Mouse (Mus musculus) CH12.LX (cell line): ENCODE measurements around the gene Smim24. TPM values are rescaled to one million over a fixed set of nuclear protein-coding genes. Genes with fewer than 3 reads are reported as not detected.
A peak's percentile ranks its signal among the peaks of the same experiment; 100 is the strongest.

Source experiments
- DNase-seq: peaks from one replicate; pipeline ENCODE4 v3.0.0-alpha.2; 2013; ENCODE audit errors: extremely low read depth
- H3K27ac ChIP-seq: 2 replicates; pipeline ENCODE4 v1.5.1; 2012; ENCODE audit warnings: low read depth, mild to moderate bottlenecking, control low read depth, moderate library complexity; ENCODE audit not compliant: insufficient read depth
- H3K27me3 ChIP-seq: replicated peaks from 2 replicates; pipeline ENCODE3; 2012; ENCODE audit warnings: inconsistent platforms
- H3K36me3 ChIP-seq, 2 experiments: replicated peaks in 1 of 2; 2 replicates each; pipeline versions ENCODE3 to v1.6.1; 2012; ENCODE audit warnings: inconsistent platforms in 1 of 2, low read length in 1 of 2, mild to moderate bottlenecking in 1 of 2, mixed read lengths in 1 of 2, moderate library complexity in 1 of 2; ENCODE audit not compliant: control insufficient read depth in 1 of 2, insufficient read depth in 1 of 2
- H3K4me1 ChIP-seq, 2 experiments: 2 replicates each; pipeline ENCODE4 v1.6.1; 2012; ENCODE audit warnings: inconsistent platforms in 1 of 2, moderate library complexity in 1 of 2; ENCODE audit not compliant: insufficient read depth in 2 of 2, control insufficient read depth in 1 of 2
- H3K4me2 ChIP-seq: 2 replicates; pipeline ENCODE4 v1.6.1; 2012; ENCODE audit warnings: low read depth, mild to moderate bottlenecking, control low read depth; ENCODE audit not compliant: poor library complexity, insufficient read depth, severe bottlenecking
- H3K4me3 ChIP-seq, 3 experiments: fragments of 150-350 bp in 1 of 3; sonication (generic) in 1 of 3; replicated peaks in 1 of 3; 2 replicates each; pipeline versions ENCODE3 to v1.5.1; 2011 to 2012; ENCODE audit warnings: low read depth in 2 of 3, low read length in 2 of 3, mild to moderate bottlenecking in 2 of 3, moderate library complexity in 2 of 3, control low read depth in 1 of 3, improper control_type of control experiment in 1 of 3, inconsistent platforms in 1 of 3, mixed read lengths in 1 of 3; ENCODE audit not compliant: poor library complexity in 1 of 3
- H3K79me2 ChIP-seq: replicated peaks from 2 replicates; pipeline ENCODE4 v1.6.1; 2012; ENCODE audit warnings: mild to moderate bottlenecking, moderate library complexity; ENCODE audit not compliant: control insufficient read depth, poor library complexity, insufficient read depth, severe bottlenecking; ENCODE audit errors: extremely low read depth
- H3K9ac ChIP-seq: 2 replicates; pipeline ENCODE4 v1.6.1; 2012; ENCODE audit warnings: low read depth, mild to moderate bottlenecking, control low read depth, moderate library complexity; ENCODE audit not compliant: insufficient read depth
- H3K9me3 ChIP-seq: replicated peaks from 2 replicates; pipeline ENCODE3; 2012; ENCODE audit warnings: low read length, inconsistent platforms, mixed read lengths
- BHLHE40 ChIP-seq: IDR thresholded peaks from 2 replicates; pipeline ENCODE4 v1.6.1; 2011; ENCODE audit warnings: mild to moderate bottlenecking, low read depth, low read length, improper control_type of control experiment
- CHD1 ChIP-seq: IDR thresholded peaks from 2 replicates; pipeline ENCODE4 v1.6.1; 2012; ENCODE audit warnings: low read depth, low read length, improper control_type of control experiment, inconsistent platforms
- CHD2 ChIP-seq: IDR thresholded peaks from 2 replicates; pipeline ENCODE4 v1.6.1; 2011; ENCODE audit warnings: low read length, improper control_type of control experiment
- CTCF ChIP-seq, 2 experiments: IDR thresholded peaks in 1 of 2; conservative IDR thresholded peaks in 1 of 2; 2 replicates each; pipeline ENCODE4 v1.5.1; 2011 to 2012; ENCODE audit warnings: low read depth in 2 of 2, low read length in 2 of 2, improper control_type of control experiment in 1 of 2, inconsistent platforms in 1 of 2, mild to moderate bottlenecking in 1 of 2, moderate library complexity in 1 of 2
- E2F4 ChIP-seq: IDR thresholded peaks from 2 replicates; pipeline ENCODE4 v1.6.1; 2011; ENCODE audit warnings: low read depth, low read length, improper control_type of control experiment; ENCODE audit not compliant: insufficient replicate concordance
- ELF1 ChIP-seq: IDR thresholded peaks from 2 replicates; pipeline ENCODE4 v1.6.1; 2014; ENCODE audit warnings: low read depth, mild to moderate bottlenecking, inconsistent platforms, low read length, improper control_type of control experiment
- EP300 ChIP-seq: IDR thresholded peaks from 2 replicates; pipeline ENCODE4 v1.6.1; 2011; ENCODE audit warnings: low read length, improper control_type of control experiment
- GABPA ChIP-seq: IDR thresholded peaks from 2 replicates; pipeline ENCODE4 v1.6.1; 2012; ENCODE audit warnings: low read depth, low read length, improper control_type of control experiment, inconsistent platforms; ENCODE audit not compliant: insufficient replicate concordance
- HCFC1 ChIP-seq: IDR thresholded peaks from 2 replicates; pipeline ENCODE4 v1.6.1; 2012; ENCODE audit warnings: low read depth, mild to moderate bottlenecking, inconsistent platforms, low read length, improper control_type of control experiment
- IRF4 ChIP-seq: IDR thresholded peaks from 2 replicates; pipeline ENCODE4 v1.6.1; 2014; ENCODE audit warnings: low read depth, mild to moderate bottlenecking, inconsistent platforms, low read length, improper control_type of control experiment
- JUN ChIP-seq: IDR thresholded peaks from 2 replicates; pipeline ENCODE4 v1.6.1; 2011; ENCODE audit warnings: low read depth, mild to moderate bottlenecking, low read length, improper control_type of control experiment, moderate library complexity; ENCODE audit not compliant: insufficient read depth
- JUND ChIP-seq: conservative IDR thresholded peaks from 2 replicates; pipeline ENCODE4 v1.6.1; 2011; ENCODE audit warnings: low read depth, low read length, improper control_type of control experiment
- MAFK ChIP-seq: IDR thresholded peaks from 2 replicates; pipeline ENCODE4 v1.6.1; 2011; ENCODE audit warnings: low read length, improper control_type of control experiment; ENCODE audit not compliant: insufficient replicate concordance
- MAX ChIP-seq: IDR thresholded peaks from 2 replicates; pipeline ENCODE4 v1.6.1; 2011; ENCODE audit warnings: low read length, improper control_type of control experiment
- MAZ ChIP-seq: IDR thresholded peaks from 2 replicates; pipeline ENCODE4 v1.6.1; 2012; ENCODE audit warnings: low read depth, mild to moderate bottlenecking, inconsistent platforms, low read length, improper control_type of control experiment, moderate library complexity
- MEF2A ChIP-seq: IDR thresholded peaks from 2 replicates; pipeline ENCODE4 v1.6.1; 2014; ENCODE audit warnings: low read depth, mild to moderate bottlenecking, inconsistent platforms, low read length, improper control_type of control experiment, borderline replicate concordance
- MXI1 ChIP-seq: IDR thresholded peaks from 2 replicates; pipeline ENCODE4 v1.6.1; 2011; ENCODE audit warnings: mild to moderate bottlenecking, low read depth, low read length, improper control_type of control experiment
- NELFE ChIP-seq: IDR thresholded peaks from 2 replicates; pipeline ENCODE4 v1.6.1; 2011; ENCODE audit warnings: low read depth, low read length, improper control_type of control experiment
- NRF1 ChIP-seq: IDR thresholded peaks from 2 replicates; pipeline ENCODE4 v1.6.1; 2014; ENCODE audit warnings: low read depth, mild to moderate bottlenecking, inconsistent platforms, low read length, improper control_type of control experiment, moderate library complexity
- PAX5 ChIP-seq: IDR thresholded peaks from 2 replicates; pipeline ENCODE4 v1.6.1; 2012; ENCODE audit warnings: low read length, inconsistent platforms, mixed read lengths
- POLR2A ChIP-seq: IDR thresholded peaks from 2 replicates; pipeline ENCODE4 v1.6.1; 2011; ENCODE audit warnings: low read depth, mild to moderate bottlenecking, improper control_type of control experiment, low read length
- RCOR1 ChIP-seq: conservative IDR thresholded peaks from 2 replicates; pipeline ENCODE4 v1.6.1; 2012; ENCODE audit warnings: low read depth, mild to moderate bottlenecking, inconsistent platforms, low read length, improper control_type of control experiment
- UBTF ChIP-seq: IDR thresholded peaks from 2 replicates; pipeline ENCODE4 v1.6.1; 2012; ENCODE audit warnings: low read depth, mild to moderate bottlenecking, inconsistent platforms, low read length, improper control_type of control experiment, moderate library complexity
- USF2 ChIP-seq: conservative IDR thresholded peaks from 2 replicates; pipeline ENCODE4 v1.6.1; 2011; ENCODE audit warnings: low read depth, low read length, improper control_type of control experiment
- ZMIZ1 ChIP-seq: IDR thresholded peaks from 2 replicates; pipeline ENCODE4 v1.6.1; 2012; ENCODE audit warnings: low read depth, mild to moderate bottlenecking, inconsistent platforms, low read length, improper control_type of control experiment
- ZNF384 ChIP-seq: IDR thresholded peaks from 2 replicates; pipeline ENCODE4 v1.6.1; 2012; ENCODE audit warnings: low read depth, low read length, improper control_type of control experiment, inconsistent platforms
- dilution Hi-C: fragments of 300-500 bp; cut with MboI; formaldehyde crosslinking; loops from 2 replicates; pipeline ENCODE4 v1.14.3; 2020; ENCODE audit warnings: low sequenced_read_pairs; ENCODE audit not compliant: extremely low pct_unique_long_range_greater_than_20kb, extremely low pct_ligation_motif_present
- in situ Hi-C: fragments of 300-500 bp; cut with MboI; formaldehyde crosslinking; loops from 3 replicates; pipeline ENCODE4 v1.14.3; 2019; ENCODE audit warnings: low sequenced_read_pairs, low pct_ligation_motif_present, low pct_unique_long_range_greater_than_20kb, mixed read lengths
- polyA plus RNA-seq: library from polyadenylated mRNA; unstranded; fragments of >175 nt; gene quantifications from 2 replicates; pipeline ENCODE4 v1.2.1, GENCODE M21; 2012; ENCODE audit warnings: low read depth; ENCODE audit not compliant: insufficient read length
- total RNA-seq, 2 experiments: library from RNA; depleted of rRNA; stranded (reverse); fragments of 300-350 nt in 1 of 2; fragments of >200 nt in 1 of 2; gene quantifications; 2 replicates each; pipeline ENCODE4 v1.2.3; 2012 to 2014

Gene Smim24
- total and polyA plus RNA-seq, 3 experiments, result 0.13 to 0.64 TPM; not detected in 1

DNA sequence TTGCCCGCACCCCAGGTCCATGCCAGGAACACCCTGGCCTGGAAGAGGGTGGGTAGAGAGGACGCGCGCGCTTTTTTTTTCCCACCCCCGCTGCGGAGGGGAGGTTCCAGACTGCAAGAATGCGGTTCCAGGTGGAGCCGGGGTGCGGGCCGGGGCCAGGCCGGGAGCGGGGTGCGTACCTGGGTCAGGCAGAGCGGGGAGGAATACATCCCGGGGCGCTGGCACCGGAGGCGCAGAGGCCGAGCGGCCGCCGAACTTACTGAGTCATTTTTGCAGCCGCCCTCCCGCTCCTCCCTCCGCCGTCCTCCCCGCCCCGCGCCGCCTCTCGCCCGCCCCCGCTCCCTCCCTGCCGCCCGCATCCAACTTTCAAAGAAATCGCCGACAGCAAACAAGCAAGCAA lies 34.0 kb downstream of the Smim24 start:
- Histone ChIP-seq H3K36me3 (no peaks in the 10 kb centered on the region), H3K4me1 (peaks cover 28 to 46% of the 10 kb centered on the region in 2 experiments), H3K79me2 (peaks cover 21% of the 10 kb centered on the region), H3K9me3 (no peaks in the 10 kb centered on the region), H3K27me3 (peaks cover 36% of the 10 kb centered on the region), H3K4me3 (peak overlapping the region; percentile 52 to 71 (median 69)), H3K9ac (peak overlapping the region; percentile 83), H3K4me2 (peak overlapping the region; percentile 76), H3K27ac (no peak overlapping the region)
- no peak for DNase-seq
- TF ChIP-seq POLR2A (peak; percentile 49; the same call in 1 of the 2 replicates), PAX5 (no peak), CHD2 (no peak), NELFE (no peak), JUND (no peak), MAZ (no peak; the same call in 1 of the 2 replicates), MEF2A (no peak), E2F4 (no peak), CTCF (conservative IDR thresholded peaks at IDR 0.05 in 1 of 2, IDR thresholded peaks at IDR 0.05 in 1 of 2; ENCODE audit: low read depth in 2 of 2, low read length in 2 of 2) (no peak), IRF4 (peak; percentile 44; the same call in 1 of the 2 replicates), HCFC1 (no peak), CHD1 (no peak), BHLHE40 (no peak), ELF1 (no peak), MXI1 (no peak; the same call in 1 of the 2 replicates), USF2 (no peak)
- dilution Hi-C loops (no loop called here), in situ Hi-C loops (no loop called here)

DNA sequence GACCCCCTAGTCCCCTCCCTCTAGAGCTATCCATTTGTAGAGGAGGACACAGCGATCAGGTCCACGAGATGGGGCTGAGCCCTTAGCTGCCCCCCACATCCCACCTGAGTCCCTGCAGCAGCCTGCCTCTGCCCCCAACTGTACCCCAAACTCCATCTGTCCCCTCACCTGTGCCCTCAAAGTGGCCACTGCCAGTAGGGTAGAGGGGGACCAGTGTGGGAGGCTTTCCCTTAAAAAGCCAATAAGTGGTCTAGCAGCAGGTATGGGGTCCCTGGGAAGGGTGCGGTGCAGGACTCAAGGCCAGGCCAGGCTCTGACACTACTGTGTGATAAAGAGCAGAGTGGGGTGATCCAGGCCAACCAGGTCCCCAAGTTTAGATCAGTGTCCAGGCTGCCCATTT lies 34.5 kb downstream of the Smim24 start:
- Histone ChIP-seq H3K36me3 (no peaks in the 10 kb centered on the region), H3K79me2 (peaks cover 21% of the 10 kb centered on the region), H3K9ac (no peak overlapping the region), H3K4me3 (peak overlapping the region in 2 of 3 experiments; percentile 6 to 69), H3K9me3 (no peaks in the 10 kb centered on the region), H3K27ac (no peak overlapping the region), H3K4me2 (peak overlapping the region; percentile 34; the same call in 1 of the 2 replicates), H3K27me3 (peaks cover 36% of the 10 kb centered on the region), H3K4me1 (peaks cover 28 to 49% of the 10 kb centered on the region in 2 experiments)
- TF ChIP-seq UBTF (no peak), GABPA (no peak), NELFE (no peak), NRF1 (no peak), CHD2 (no peak), MAFK (no peak), ZMIZ1 (no peak), MAX (no peak), RCOR1 (no peak), ZNF384 (no peak), JUN (no peak), EP300 (no peak)
- dilution Hi-C loops, result no loop called here
- no peak for DNase-seq
- in situ Hi-C loops, result no loop called here
